Mouse (Mus musculus): Measurements from ENCODE around the gene Plb1. TPM values are rescaled to one million over a fixed set of nuclear protein-coding genes. Genes with fewer than 3 reads are reported as not detected.
A peak's percentile ranks its signal among the peaks of the same experiment; 100 is the strongest.

Plb1 gene
- polyA plus RNA-seq (2012; rRNA removed) = 1.9 and 2.6 TPM in 2 replicates

- no peak for DNase-seq (ENCODE audit: low read depth)
These were observed at the start of gene Plb1 for GRCm38 (mm10) chr5:32232474-32232873. Gene Plb1 (plus strand): TSS chr5:32232708.

GRCm38 (mm10) chr5:32182885-32183629, 49.5 kb upstream of the Plb1 start:
- peak; percentile 97 for DNase-seq (ENCODE audit: low read depth)

DNA sequence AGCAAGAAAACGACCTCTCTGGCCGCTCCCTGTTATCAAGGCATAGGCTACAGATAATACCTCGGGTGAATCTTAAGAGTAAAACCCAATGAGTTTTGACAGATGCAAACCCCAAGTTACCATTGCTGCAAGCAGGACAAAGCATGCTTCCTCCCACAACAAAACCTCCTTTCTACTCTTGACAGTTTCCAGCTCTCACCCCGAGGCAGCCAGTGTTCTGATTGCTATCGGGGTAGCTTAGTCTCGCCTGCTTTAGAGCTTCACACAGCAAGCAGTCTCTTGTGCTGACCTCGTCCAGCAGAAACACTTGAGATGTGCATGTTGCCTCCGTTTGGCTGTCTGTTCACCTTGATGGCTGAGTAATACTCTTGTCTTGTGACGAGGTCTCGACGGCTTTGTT, 44.8 kb upstream of the Plb1 start:
- peak; percentile 99 for DNase-seq (ENCODE audit: low read depth)

DNA sequence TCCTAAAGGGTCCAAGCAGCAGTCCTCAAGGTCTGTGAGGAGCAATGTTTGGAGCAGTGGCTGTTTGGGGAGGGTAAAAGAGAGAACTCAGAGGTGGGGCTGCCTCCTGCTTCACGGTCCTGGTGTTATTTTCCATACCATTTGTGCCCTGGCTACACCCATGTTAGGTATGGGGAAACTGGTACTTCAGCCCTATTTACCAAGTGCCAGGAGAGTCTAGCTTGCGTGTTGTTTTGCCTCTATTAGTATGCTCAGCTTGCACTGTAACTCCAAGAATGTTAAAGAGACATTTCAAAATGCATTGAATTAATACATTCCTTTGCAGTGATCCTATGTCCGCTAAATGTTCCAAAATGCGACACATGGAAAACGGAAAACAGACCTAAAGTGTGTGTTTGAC, 41.2 kb upstream of the Plb1 start:
- no peak for DNase-seq (ENCODE audit: low read depth)

DNA sequence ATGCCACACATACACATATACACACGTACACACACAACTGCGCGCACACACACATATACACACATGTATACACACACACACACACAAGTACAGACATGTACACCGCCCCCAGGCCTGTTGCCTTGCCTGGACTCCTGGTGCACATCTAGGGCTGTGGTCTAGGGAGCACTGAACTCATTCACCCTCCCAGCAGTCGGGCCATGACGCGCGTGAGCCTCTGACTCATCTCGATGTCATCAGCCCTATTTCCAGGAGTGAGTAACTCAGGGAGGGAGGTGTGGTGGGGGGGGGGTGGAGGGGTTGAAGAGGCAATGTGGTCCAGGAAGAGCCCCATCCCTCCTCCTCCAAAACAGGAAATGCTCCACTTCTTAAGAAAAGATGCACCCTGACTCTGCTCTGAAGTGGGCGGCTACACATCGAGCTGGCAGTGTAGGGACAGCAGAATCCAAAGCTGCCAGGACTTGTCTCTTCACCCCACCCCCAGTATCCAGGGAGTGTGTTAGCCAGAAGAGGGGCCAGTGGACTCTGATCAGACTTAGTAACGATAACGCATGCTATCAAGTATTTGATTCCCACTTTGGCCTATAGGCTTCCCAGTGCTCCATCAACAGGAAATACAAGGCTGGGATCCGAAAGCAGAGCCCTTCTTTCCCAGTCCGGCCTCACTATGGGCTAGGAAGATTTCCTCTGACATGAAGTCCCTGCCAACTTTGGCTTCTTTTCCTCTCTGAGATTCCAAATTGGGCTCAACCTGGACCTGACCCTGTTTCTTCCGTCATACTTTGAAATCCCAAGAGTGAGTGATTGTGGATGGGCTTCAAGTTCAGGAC, 40.3 kb upstream of the Plb1 start:
- DNase-seq (ENCODE audit: low read depth) = no peak

DNA sequence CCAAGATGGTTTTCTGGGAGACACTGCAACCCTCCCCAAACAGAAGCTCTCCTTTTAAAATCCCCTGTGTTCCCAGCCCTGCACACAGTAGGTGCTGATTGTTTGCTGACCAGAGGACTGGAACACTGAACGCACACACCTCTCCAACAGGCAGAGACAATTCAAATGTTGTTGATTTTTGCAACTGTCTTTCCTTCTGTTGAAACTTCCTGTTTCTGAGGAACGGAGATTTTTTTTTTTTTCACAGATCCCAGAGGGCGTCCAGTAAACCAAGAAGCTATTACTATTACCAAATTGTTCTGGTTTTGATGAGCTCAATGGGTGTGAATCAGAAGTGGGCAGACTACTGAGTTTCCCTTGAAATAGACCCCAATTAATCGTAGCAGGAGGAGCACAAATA, 38.3 kb upstream of the Plb1 start:
- no peak for DNase-seq (ENCODE audit: low read depth)

DNA sequence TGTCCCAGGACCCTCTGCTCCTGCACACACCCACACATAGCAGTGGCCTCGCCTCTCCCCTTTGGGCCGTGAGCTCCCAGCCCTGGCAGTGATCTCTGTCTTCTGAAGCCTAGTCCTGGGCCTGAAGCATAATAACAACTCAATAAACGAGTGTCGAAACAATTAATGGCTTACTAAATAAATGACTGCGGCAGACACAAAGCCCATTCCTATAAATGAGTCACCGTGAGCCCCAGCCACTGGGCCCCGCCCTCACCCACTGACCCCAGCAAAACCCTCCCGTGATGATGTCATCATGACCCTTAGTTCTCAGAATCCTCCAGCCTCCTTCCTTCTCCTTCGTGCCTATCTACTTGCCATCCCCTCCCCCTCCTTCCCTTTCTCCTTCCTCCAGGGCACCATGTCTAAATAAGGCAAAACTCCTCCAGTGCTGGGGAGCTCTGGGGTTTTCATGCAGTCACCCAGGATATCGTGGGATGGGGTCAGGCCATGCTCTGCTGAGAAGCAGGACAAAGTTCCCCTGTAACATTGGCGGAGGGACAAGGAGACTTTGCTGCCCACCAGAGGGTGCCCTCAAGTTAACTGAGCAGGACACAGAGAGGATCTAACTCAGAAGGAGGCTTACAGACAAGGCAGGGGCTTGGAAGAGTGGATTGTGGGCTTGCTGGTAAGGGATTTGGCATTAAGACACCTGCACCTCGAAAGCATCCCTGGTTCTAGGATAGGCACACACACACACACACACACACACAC, 36.5 kb upstream of the Plb1 start:
- no peak for DNase-seq (ENCODE audit: low read depth)

DNA sequence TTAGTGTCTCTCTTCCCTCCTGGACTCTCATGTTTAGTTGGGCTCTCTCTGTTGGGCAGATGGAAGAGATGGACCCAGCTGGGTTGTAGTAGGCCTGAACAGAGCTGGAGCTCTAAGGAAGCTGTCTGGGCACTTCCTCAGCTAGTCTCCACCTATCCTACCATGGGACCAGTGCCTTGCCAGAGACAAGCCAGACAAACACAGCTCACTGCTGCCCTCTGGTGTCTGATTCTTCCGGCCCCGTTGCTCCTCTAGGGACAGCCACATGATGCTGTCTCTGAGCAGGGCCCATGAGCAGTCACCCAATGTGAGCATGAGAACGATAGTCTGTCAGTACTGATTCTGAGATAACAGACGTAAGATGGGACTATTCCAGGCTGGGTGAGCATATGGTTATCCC, 34.8 kb upstream of the Plb1 start:
- DNase-seq (ENCODE audit: low read depth) = peak; percentile 79

GRCm38 (mm10) chr5:32199136-32199535, 33.4 kb upstream of the Plb1 start:
- peak; percentile 70 for DNase-seq (ENCODE audit: low read depth)

DNA sequence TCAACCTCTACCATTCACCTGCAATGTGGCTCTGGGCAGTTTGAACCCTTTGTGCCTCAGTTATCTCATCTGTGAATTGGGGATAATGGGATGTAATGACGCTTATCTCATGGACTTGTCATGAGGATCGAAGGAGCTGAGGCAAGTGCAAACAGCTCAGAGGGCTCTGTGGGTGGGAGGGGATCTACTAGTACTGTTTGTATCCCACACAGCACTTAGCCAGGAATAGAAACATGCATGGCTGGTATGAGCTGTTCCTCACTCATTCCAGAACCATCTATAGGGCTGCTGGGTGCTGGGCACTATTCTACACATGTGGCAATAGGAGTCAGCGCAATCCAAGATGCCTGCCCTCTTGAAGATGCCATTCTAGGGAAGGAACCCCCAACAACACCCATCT, 32.9 kb upstream of the Plb1 start:
- peak; percentile 85 for DNase-seq (ENCODE audit: low read depth)

- DNase-seq (ENCODE audit: low read depth) = no peak
These were observed 27.9 kb upstream of the Plb1 start for GRCm38 (mm10) chr5:32204653-32205052.

DNA sequence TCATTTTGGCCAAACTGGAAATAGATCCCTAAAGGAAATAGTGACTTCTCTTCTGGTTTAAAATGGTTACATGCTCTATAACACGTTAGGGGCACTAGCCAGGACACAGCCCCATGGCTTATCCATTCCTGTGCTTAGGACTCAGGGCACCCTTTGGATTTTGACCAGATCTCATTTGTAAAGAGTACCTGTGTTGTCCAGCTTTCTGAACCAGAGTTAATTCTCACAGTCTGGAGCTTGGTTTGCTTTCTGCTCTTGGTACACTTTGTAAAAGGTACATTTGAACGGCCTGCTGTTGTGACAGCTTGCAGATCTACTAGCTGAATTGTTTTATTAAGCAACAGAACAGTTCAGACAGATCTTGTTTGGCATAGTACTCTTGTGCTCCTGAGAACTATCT, 25.8 kb upstream of the Plb1 start:
- DNase-seq (ENCODE audit: low read depth) = no peak

DNA sequence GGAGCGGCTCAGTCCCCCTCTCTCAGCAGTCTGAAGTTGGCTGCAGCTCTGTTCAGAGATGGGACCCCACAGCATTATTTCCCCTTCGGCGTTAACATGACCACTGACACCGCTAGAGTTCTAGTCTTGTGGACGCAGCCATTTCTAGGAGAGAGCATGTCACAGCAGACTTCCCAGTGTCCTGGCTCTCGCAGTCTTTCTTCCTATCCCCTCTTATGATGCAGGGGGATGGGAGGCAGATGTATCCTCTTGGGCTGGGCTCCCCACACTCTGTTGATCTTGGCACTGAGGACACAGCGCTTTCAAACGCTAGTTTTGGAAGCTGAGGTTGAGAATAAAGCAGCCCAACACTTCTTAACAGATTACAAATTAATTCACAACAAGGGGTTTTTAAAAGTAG, 24.0 kb upstream of the Plb1 start:
- DNase-seq (ENCODE audit: low read depth) = no peak

DNA sequence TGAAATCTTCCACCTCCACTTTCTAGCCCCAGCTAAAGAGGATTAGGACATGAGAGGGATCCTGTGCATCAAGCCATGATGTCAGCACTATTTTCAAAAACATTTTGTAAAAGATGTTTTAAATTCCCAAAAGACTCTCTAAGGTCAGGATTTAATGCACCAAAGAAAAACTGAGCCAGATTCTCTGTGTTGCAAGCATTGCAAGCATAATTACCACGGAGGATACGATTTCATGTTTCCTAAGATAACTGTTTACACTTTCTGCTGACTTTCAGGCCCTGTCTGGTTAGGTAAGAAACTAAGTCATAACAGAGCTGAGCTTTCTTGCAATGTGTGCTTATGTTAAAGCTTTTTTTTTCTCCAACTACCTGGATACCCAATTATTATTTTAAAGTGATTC, 21.5 kb upstream of the Plb1 start:
- DNase-seq (ENCODE audit: low read depth) = no peak

DNA sequence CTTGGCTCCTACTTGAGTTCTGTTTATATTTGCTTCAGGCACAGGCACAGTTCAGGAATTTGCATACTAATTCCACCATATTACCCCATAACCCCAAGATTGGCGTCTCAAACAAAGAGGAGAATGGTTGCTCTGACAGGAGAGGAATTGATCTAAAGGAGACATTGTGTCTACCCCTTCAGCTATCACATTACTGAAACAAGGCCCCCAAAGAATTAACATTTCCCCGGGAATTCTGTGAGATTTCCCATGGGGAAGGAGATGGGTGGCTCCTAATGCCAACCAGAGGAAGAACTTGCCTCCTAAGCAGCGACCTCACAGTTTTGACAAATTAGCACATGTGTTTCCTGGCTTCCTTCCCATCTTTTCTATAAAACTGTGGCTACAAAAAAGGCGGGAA, 18.8 kb upstream of the Plb1 start:
- no peak for DNase-seq (ENCODE audit: low read depth)

DNA sequence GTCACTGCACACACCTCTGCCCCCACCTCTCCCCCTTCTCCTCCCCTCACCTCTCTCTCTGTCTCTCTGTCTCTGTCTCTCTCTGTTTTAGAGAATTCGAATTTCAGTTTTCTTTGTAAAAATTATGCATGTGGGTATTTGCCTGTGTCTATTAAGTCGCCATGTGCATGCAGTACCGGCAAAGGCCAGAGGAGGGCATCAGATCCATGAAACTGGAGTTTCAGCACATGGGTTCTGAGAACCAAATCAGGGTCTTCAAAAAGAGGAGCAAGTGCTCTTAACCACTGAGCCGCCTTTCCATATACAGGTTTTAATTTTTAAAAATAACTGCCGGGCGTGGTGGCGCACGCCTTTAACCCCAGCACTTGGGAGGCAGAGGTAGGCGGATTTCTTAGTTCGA, 17.0 kb upstream of the Plb1 start:
- DNase-seq (ENCODE audit: low read depth) = no peak

DNA sequence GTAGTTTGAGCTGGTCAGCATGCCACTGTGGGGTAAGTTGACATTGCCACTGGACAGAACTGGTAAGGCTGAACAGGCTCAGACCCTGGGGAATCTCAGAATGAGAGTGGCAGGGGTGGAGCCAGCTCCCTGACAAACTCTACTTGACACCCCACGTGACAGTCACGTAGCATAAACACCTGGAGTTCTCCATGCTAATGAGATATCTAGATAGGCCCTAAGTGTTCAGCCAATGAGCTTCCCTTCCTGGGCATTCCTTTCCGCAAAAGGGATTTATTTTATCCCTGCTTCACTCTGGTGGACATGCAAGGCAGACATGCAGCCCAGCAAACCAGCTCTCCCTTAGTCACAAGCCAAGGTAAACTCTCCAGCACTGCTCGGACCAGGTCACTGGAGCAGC, 16.0 kb upstream of the Plb1 start:
- DNase-seq (ENCODE audit: low read depth) = no peak

GRCm38 (mm10) chr5:32217477-32217876, 15.0 kb upstream of the Plb1 start:
- DNase-seq (ENCODE audit: low read depth) = no peak

DNA sequence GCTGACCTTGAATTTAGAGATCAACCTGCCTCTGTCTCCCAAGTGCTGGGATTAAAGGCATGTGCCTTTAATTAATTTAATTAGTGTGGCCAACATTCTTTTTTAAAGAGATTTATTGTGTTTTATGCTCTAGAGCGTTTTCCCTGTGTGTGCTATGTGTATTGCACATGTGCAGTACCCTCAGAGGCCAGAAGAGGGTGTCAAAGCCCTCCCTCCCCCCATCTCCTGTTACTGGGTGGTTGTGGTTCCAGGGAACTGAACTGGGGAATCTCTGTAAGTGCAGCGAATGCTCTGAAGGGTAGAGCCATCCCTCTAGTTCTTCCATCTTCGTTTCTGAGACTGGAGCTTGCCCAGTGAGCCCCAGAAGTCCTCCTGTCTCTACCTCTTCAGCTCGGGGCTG, 2.1 kb upstream of the Plb1 start:
- DNase-seq (ENCODE audit: low read depth) = no peak

GRCm38 (mm10) chr5:32239337-32239736, 6.8 kb downstream of the Plb1 start:
- no peak for DNase-seq (ENCODE audit: low read depth)

DNA sequence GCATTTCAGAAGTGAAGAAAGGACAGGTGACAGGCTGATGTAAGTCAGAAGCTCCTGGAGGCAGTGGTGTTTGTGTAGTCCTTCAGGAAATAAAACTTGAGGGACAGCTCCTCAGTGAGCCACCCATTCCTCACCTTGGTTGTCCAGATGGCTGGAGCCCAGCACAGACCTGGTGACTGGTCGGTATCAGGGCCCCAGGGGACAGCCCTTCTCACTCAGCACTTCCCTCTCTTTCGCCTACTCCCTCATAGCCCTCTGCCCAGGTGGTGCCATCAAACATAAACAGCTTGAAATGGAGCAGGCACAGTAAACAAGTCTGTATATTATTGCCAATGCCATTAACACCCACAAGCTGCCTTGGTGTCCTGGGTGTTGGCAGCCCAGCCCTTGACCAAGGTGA, 8.2 kb downstream of the Plb1 start:
- DNase-seq (ENCODE audit: low read depth) = no peak

DNA sequence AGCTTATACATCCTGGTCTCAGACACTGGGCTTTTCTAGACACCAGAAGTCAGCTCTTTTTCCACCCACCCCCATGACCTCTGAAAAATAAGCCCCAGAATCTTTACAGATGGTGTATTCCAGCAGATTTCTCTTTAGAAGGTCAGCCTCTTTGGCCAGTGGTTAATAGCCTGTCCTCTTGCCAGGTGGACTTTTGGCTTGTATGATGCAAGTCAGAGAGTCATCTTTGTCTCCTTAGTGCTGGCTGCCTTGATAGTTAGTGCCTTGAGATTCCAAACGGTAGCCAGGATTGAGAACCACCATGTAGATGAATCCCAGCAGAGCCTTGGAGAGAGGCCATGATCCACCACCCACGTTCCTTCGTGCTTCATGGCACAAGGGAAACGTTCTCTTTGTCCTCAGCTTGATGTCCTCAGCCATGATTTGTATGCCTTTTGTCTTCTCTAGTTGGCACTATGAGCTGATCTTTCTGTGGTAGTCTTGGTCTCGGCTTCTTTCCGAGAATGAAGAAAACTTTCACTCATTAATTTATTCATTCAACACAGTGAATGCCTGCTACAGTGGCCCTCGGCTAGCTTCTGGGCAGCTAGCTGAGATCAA, 10.9 kb downstream of the Plb1 start:
- DNase-seq (ENCODE audit: low read depth) = no peak
